Mouse (Mus musculus): ENCODE results near the gene Krtap3-2. TPM values are rescaled to one million over a fixed set of nuclear protein-coding genes. Genes with fewer than 3 reads are reported as not detected.
A peak's percentile ranks its signal among the peaks of the same experiment; 100 is the strongest.

Krtap3-2 gene
- polyA plus RNA-seq, 1 experiment: not detected

GRCm38 (mm10) chr11:99580636-99581035 lies 24.0 kb upstream of the Krtap3-2 start, which contains the start of gene Krtap1-5:
Gene Krtap1-5, minus strand, starts transcription at chr11:99581016.
- no peak for TF ChIP-seq CTCF (IDR thresholded peaks at IDR 0.05; ENCODE audit: borderline replicate concordance, insufficient read depth, low read depth, low read length)
- TF ChIP-seq POLR2A (IDR thresholded peaks at IDR 0.05; ENCODE audit: borderline replicate concordance, insufficient read depth, low read length): no peak
- 84% methylated on average over 6 of the region's 6 CpGs for WGBS
- DNase-seq: no peak
- Histone ChIP-seq H3K27me3 (ENCODE audit: control insufficient read depth, insufficient read depth, low read length) (no peaks in the 10 kb centered on the region), H3K27ac (ENCODE audit: insufficient read depth, low read length) (no peak within 1 kb of the TSS), H3K4me3 (replicated peaks; ENCODE audit: insufficient read depth, low read depth, low read length) (no peak within 1 kb of the TSS), H3K4me1 (ENCODE audit: control insufficient read depth, insufficient read depth, low read length) (no peaks in the 10 kb centered on the region)

GRCm38 (mm10) chr11:99574106-99574505 lies 17.5 kb upstream of the Krtap3-2 start:
- Histone ChIP-seq H3K4me1 (ENCODE audit: control insufficient read depth, insufficient read depth, low read length) (peaks cover 2% of the 10 kb centered on the region), H3K27ac (ENCODE audit: insufficient read depth, low read length) (no peak overlapping the region), H3K4me3 (replicated peaks; ENCODE audit: insufficient read depth, low read depth, low read length) (no peak overlapping the region), H3K27me3 (ENCODE audit: control insufficient read depth, insufficient read depth, low read length) (no peaks in the 10 kb centered on the region)
- peak; percentile 70 for TF ChIP-seq CTCF (IDR thresholded peaks at IDR 0.05; ENCODE audit: borderline replicate concordance, insufficient read depth, low read depth, low read length)
- TF ChIP-seq POLR2A (IDR thresholded peaks at IDR 0.05; ENCODE audit: borderline replicate concordance, insufficient read depth, low read length): no peak
- WGBS: 4% methylated on average over 7 of the region's 7 CpGs
- DNase-seq: peak; percentile 38 to 56

- Histone ChIP-seq H3K4me1 (ENCODE audit: control insufficient read depth, insufficient read depth, low read length) (peaks cover 2% of the 10 kb centered on the region), H3K4me3 (replicated peaks; ENCODE audit: insufficient read depth, low read depth, low read length) (no peak overlapping the region), H3K27me3 (ENCODE audit: control insufficient read depth, insufficient read depth, low read length) (no peaks in the 10 kb centered on the region), H3K27ac (ENCODE audit: insufficient read depth, low read length) (no peak overlapping the region)
- TF ChIP-seq CTCF (IDR thresholded peaks at IDR 0.05; ENCODE audit: borderline replicate concordance, insufficient read depth, low read depth, low read length) (no peak), POLR2A (IDR thresholded peaks at IDR 0.05; ENCODE audit: borderline replicate concordance, insufficient read depth, low read length) (no peak)
- DNase-seq: no peak
- 43% methylated on average over 4 of the region's 4 CpGs for WGBS
These were observed 16.5 kb upstream of the Krtap3-2 start for GRCm38 (mm10) chr11:99573164-99573563.

GRCm38 (mm10) chr11:99566530-99566929 lies 9.9 kb upstream of the Krtap3-2 start, which contains the start of gene Krtap3-1:
Gene Krtap3-1, minus strand, starts transcription at chr11:99566630.
- no peak within 1 kb of the TSS for H3K27ac ChIP-seq (ENCODE audit: insufficient read depth, low read length)
- 72% methylated on average over 7 of the region's 7 CpGs for WGBS
- H3K4me1 ChIP-seq (ENCODE audit: control insufficient read depth, insufficient read depth, low read length): no peaks in the 10 kb centered on the region
- DNase-seq: no peak
- TF ChIP-seq CTCF (IDR thresholded peaks at IDR 0.05; ENCODE audit: borderline replicate concordance, insufficient read depth, low read depth, low read length): no peak
- TF ChIP-seq POLR2A (IDR thresholded peaks at IDR 0.05; ENCODE audit: borderline replicate concordance, insufficient read depth, low read length): no peak
- no peaks in the 10 kb centered on the region for H3K27me3 ChIP-seq (ENCODE audit: control insufficient read depth, insufficient read depth, low read length)
- H3K4me3 ChIP-seq (replicated peaks; ENCODE audit: insufficient read depth, low read depth, low read length): no peak within 1 kb of the TSS

GRCm38 (mm10) chr11:99562580-99562979 lies 5.9 kb upstream of the Krtap3-2 start:
- no peaks in the 10 kb centered on the region for H3K27me3 ChIP-seq (ENCODE audit: control insufficient read depth, insufficient read depth, low read length)
- 78% methylated on average over 6 of the region's 6 CpGs for WGBS

GRCm38 (mm10) chr11:99559366-99559765 lies 2.7 kb upstream of the Krtap3-2 start, which contains the start of gene Gm11939:
Gene Gm11939, minus strand, starts transcription at chr11:99559466.
- no peak for DNase-seq
- WGBS: 94% methylated on average over 9 of the region's 9 CpGs
- Histone ChIP-seq H3K27ac (ENCODE audit: insufficient read depth, low read length) (no peak within 1 kb of the TSS), H3K4me1 (ENCODE audit: control insufficient read depth, insufficient read depth, low read length) (no peaks in the 10 kb centered on the region), H3K27me3 (ENCODE audit: control insufficient read depth, insufficient read depth, low read length) (no peaks in the 10 kb centered on the region), H3K4me3 (replicated peaks; ENCODE audit: insufficient read depth, low read depth, low read length) (no peak within 1 kb of the TSS)
- TF ChIP-seq POLR2A (IDR thresholded peaks at IDR 0.05; ENCODE audit: borderline replicate concordance, insufficient read depth, low read length) (no peak), CTCF (IDR thresholded peaks at IDR 0.05; ENCODE audit: borderline replicate concordance, insufficient read depth, low read depth, low read length) (no peak)

More at GRCm38 (mm10) chr11:99562580-99562979, 5.9 kb upstream of the Krtap3-2 start:
- DNase-seq: no peak
- TF ChIP-seq CTCF (IDR thresholded peaks at IDR 0.05; ENCODE audit: borderline replicate concordance, insufficient read depth, low read depth, low read length) (no peak), POLR2A (IDR thresholded peaks at IDR 0.05; ENCODE audit: borderline replicate concordance, insufficient read depth, low read length) (no peak)
- Histone ChIP-seq H3K4me3 (replicated peaks; ENCODE audit: insufficient read depth, low read depth, low read length) (no peak overlapping the region), H3K27ac (ENCODE audit: insufficient read depth, low read length) (no peak overlapping the region), H3K4me1 (ENCODE audit: control insufficient read depth, insufficient read depth, low read length) (no peaks in the 10 kb centered on the region)

GRCm38 (mm10) chr11:99557976-99558745 lies 1.5 kb upstream of the Krtap3-2 start:
- no peak for DNase-seq

GRCm38 (mm10) chr11:99556195-99556594 lies 458 bp downstream of the Krtap3-2 start:
- H3K27ac ChIP-seq (ENCODE audit: insufficient read depth, low read length): no peak overlapping the region
- WGBS: 88% methylated on average over 2 of the region's 2 CpGs
- no peaks in the 10 kb centered on the region for H3K27me3 ChIP-seq (ENCODE audit: control insufficient read depth, insufficient read depth, low read length)
- TF ChIP-seq CTCF (IDR thresholded peaks at IDR 0.05; ENCODE audit: borderline replicate concordance, insufficient read depth, low read depth, low read length) (no peak), POLR2A (IDR thresholded peaks at IDR 0.05; ENCODE audit: borderline replicate concordance, insufficient read depth, low read length) (no peak)
- H3K4me3 ChIP-seq (replicated peaks; ENCODE audit: insufficient read depth, low read depth, low read length): no peak overlapping the region
- H3K4me1 ChIP-seq (ENCODE audit: control insufficient read depth, insufficient read depth, low read length): no peaks in the 10 kb centered on the region
- no peak for DNase-seq

More at GRCm38 (mm10) chr11:99557976-99558745, 1.5 kb upstream of the Krtap3-2 start:
- H3K27me3 ChIP-seq (ENCODE audit: control insufficient read depth, insufficient read depth, low read length): no peaks in the 10 kb centered on the region
- H3K4me3 ChIP-seq (replicated peaks; ENCODE audit: insufficient read depth, low read depth, low read length): no peak overlapping the region
- no peak overlapping the region for H3K27ac ChIP-seq (ENCODE audit: insufficient read depth, low read length)
- no peak for TF ChIP-seq CTCF (IDR thresholded peaks at IDR 0.05; ENCODE audit: borderline replicate concordance, insufficient read depth, low read depth, low read length)
- no peak for TF ChIP-seq POLR2A (IDR thresholded peaks at IDR 0.05; ENCODE audit: borderline replicate concordance, insufficient read depth, low read length)
- WGBS: 84% methylated on average over 3 of the region's 3 CpGs
- no peaks in the 10 kb centered on the region for H3K4me1 ChIP-seq (ENCODE audit: control insufficient read depth, insufficient read depth, low read length)

Measured in cerebellum, adult 2 months (tissue).